Mouse (Mus musculus) embryonic facial prominence, embryonic 15.5 days (tissue): ENCODE measurements around the gene Gm5426. TPM values are rescaled to one million over a fixed set of nuclear protein-coding genes. Genes with fewer than 3 reads are reported as not detected.
A peak's percentile ranks its signal among the peaks of the same experiment; 100 is the strongest.

Source experiments
- ATAC-seq: fragments of 200-750 bp; cut with Nextera tagmentation; 2 replicates; pipeline ENCODE4 v1.8.0; 2017; ENCODE audit warnings: low read depth, moderate TSS enrichment; ENCODE audit not compliant: insufficient number of reproducible peaks, low FRiP score, low TSS enrichment
- H3K27ac ChIP-seq: fragments of 300-500 bp; sonication (generic); replicated peaks from 2 replicates; pipeline ENCODE4 v1.5.1; 2015; ENCODE audit warnings: mild to moderate bottlenecking, inconsistent platforms
- H3K27me3 ChIP-seq: fragments of 300-500 bp; sonication (generic); 2 replicates; pipeline ENCODE4 v1.6.1; 2015; ENCODE audit warnings: inconsistent platforms
- H3K36me3 ChIP-seq: fragments of 300-500 bp; sonication (generic); 2 replicates; pipeline ENCODE4 v1.6.1; 2015; ENCODE audit warnings: mild to moderate bottlenecking, inconsistent platforms
- H3K4me1 ChIP-seq: fragments of 300-500 bp; sonication (generic); 2 replicates; pipeline ENCODE4 v1.6.1; 2015; ENCODE audit warnings: inconsistent platforms
- H3K4me2 ChIP-seq: fragments of 300-500 bp; sonication (generic); replicated peaks from 2 replicates; pipeline ENCODE4 v1.6.1; 2015; ENCODE audit warnings: mild to moderate bottlenecking, inconsistent platforms
- H3K4me3 ChIP-seq: fragments of 300-500 bp; sonication (generic); replicated peaks from 2 replicates; pipeline ENCODE4 v1.5.1; 2015; ENCODE audit warnings: mild to moderate bottlenecking, inconsistent platforms
- H3K9ac ChIP-seq: fragments of 300-500 bp; sonication (generic); 2 replicates; pipeline ENCODE4 v1.6.1; 2015; ENCODE audit warnings: inconsistent platforms
- H3K9me3 ChIP-seq: fragments of 300-500 bp; sonication (generic); replicated peaks from 2 replicates; pipeline ENCODE4 v1.6.1; 2016; ENCODE audit warnings: inconsistent platforms
- WGBS: fragments of 180-500 bp; shearing (Covaris S2); methylation state at CpG from one replicate; pipeline ENCODE4 v1.1.7; 2015; 5-methylcytosine and 5-hydroxymethylcytosine counted together
- polyA plus RNA-seq: library from polyadenylated mRNA; unstranded; fragments of >200 nt; fragmentation: Nextera tagmentation; extraction: Ambion mirVana; gene quantifications from 2 replicates; pipeline ENCODE4 v1.2.1, GENCODE M21; 2015

Gene Gm5426
- polyA plus RNA-seq, 1 experiment from 2014 or later: not detected

GRCm38 (mm10) chr10:96115325-96115724 lies 21.1 kb upstream of the Gm5426 start:
- no peak for ATAC-seq
- H3K4me1 ChIP-seq: no peaks in the 10 kb centered on the region
- no peak overlapping the region for H3K27ac ChIP-seq
- WGBS: 72% methylated on average over 3 of the region's 3 CpGs
- no peaks in the 10 kb centered on the region for H3K36me3 ChIP-seq
- H3K4me2 ChIP-seq: no peak overlapping the region
- no peak overlapping the region for H3K9ac ChIP-seq
- no peaks in the 10 kb centered on the region for H3K9me3 ChIP-seq
- no peaks in the 10 kb centered on the region for H3K27me3 ChIP-seq
- H3K4me3 ChIP-seq: no peak overlapping the region

- no peak for ATAC-seq
- Histone ChIP-seq H3K4me1 (no peaks in the 10 kb centered on the region), H3K9me3 (no peaks in the 10 kb centered on the region), H3K9ac (no peak overlapping the region), H3K27me3 (no peaks in the 10 kb centered on the region), H3K27ac (no peak overlapping the region), H3K36me3 (no peaks in the 10 kb centered on the region), H3K4me3 (no peak overlapping the region), H3K4me2 (no peak overlapping the region)
- 78% methylated on average over 2 of the region's 2 CpGs for WGBS
These were observed 15.6 kb upstream of the Gm5426 start for GRCm38 (mm10) chr10:96120821-96121220.

GRCm38 (mm10) chr10:96121249-96122010 lies 15.0 kb upstream of the Gm5426 start:
- Histone ChIP-seq H3K4me2 (no peak overlapping the region), H3K9ac (no peak overlapping the region), H3K4me3 (no peak overlapping the region), H3K36me3 (no peaks in the 10 kb centered on the region), H3K27ac (no peak overlapping the region), H3K9me3 (no peaks in the 10 kb centered on the region), H3K4me1 (no peaks in the 10 kb centered on the region), H3K27me3 (no peaks in the 10 kb centered on the region)
- no peak for ATAC-seq
- 49% methylated on average over 4 of the region's 4 CpGs for WGBS

DNA sequence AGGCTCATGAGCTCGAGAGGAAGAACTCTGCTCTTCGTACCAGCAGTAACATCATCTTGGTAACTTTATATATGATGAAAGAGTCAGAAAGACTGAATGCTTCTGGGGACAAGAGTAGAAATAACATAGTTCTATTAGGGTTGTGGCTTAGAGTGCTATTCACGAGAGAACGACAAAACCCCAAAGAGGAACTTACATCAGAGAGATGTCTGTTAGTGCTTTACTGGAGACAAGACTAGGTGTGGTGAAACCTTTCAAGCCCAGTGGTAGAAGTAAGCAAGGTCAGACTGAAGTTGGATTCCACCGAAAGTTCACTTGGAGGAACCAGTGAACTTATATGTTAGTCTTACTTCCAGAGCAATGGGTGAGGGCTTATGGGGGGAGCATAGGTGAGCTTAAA lies 12.5 kb upstream of the Gm5426 start:
- Histone ChIP-seq H3K4me2 (no peak overlapping the region), H3K27me3 (no peaks in the 10 kb centered on the region), H3K36me3 (no peaks in the 10 kb centered on the region), H3K4me1 (no peaks in the 10 kb centered on the region), H3K9ac (no peak overlapping the region), H3K9me3 (no peaks in the 10 kb centered on the region), H3K27ac (no peak overlapping the region), H3K4me3 (no peak overlapping the region)
- no peak for ATAC-seq
- WGBS: 78% methylated on average over 5 of the region's 5 CpGs

DNA sequence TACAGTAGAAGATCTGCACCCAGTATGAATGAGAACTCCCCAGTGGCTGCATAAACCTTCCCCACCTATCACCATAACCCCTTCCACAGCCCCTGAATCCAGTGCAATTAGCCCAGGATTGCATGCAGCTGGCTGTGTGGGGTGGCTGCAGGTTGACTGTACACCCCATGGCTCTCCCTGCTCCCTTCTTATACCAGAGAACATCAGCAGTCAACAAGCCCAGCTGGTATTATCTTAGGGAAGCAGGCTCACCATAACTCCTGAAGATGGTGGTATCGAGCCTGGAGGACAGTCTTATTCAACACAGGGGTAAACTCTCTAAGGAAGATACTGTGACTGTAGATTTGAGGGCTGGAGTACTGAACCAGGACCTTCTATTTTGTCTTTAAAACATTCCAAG lies 12.1 kb upstream of the Gm5426 start:
- Histone ChIP-seq H3K9me3 (no peaks in the 10 kb centered on the region), H3K36me3 (no peaks in the 10 kb centered on the region), H3K4me1 (no peaks in the 10 kb centered on the region), H3K4me3 (no peak overlapping the region), H3K27me3 (no peaks in the 10 kb centered on the region), H3K27ac (no peak overlapping the region), H3K4me2 (no peak overlapping the region), H3K9ac (no peak overlapping the region)
- no peak for ATAC-seq
- 79% methylated on average over 1 of the region's 1 CpGs for WGBS

- Histone ChIP-seq H3K36me3 (no peaks in the 10 kb centered on the region), H3K27me3 (no peaks in the 10 kb centered on the region), H3K9ac (no peak overlapping the region), H3K9me3 (no peaks in the 10 kb centered on the region), H3K27ac (no peak overlapping the region), H3K4me1 (no peaks in the 10 kb centered on the region), H3K4me2 (no peak overlapping the region), H3K4me3 (no peak overlapping the region)
- 59% methylated on average over 9 of the region's 9 CpGs for WGBS
- no peak for ATAC-seq
These were observed 10.5 kb upstream of the Gm5426 start for GRCm38 (mm10) chr10:96125771-96126454.

DNA sequence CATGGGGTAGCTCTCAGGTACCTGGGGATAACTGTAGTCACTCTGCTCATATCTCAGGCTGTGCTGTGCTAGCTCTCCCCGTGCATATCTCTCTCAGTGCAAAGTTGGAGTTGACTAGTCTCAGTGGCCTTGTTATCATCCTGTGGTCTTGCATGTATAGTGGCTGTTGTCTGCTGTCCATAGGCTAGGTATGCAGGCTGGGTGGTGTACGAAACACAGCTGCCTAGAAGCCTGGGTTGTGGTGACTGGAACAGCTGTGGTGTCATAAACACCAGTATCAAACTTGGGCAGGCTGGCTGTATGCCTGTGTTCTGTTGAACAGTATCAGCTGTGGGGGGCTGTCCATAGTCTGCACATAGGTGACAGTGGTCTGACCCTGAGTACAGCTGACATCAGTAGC lies 7.2 kb upstream of the Gm5426 start:
- no peak for ATAC-seq
- Histone ChIP-seq H3K4me2 (no peak overlapping the region), H3K9me3 (no peaks in the 10 kb centered on the region), H3K27me3 (no peaks in the 10 kb centered on the region), H3K9ac (no peak overlapping the region), H3K4me3 (no peak overlapping the region), H3K27ac (no peak overlapping the region), H3K36me3 (no peaks in the 10 kb centered on the region), H3K4me1 (peaks cover 4% of the 10 kb centered on the region; the same call in 1 of the 2 replicates)
- WGBS: 85% methylated on average over 2 of the region's 2 CpGs

- peaks cover 4% of the 10 kb centered on the region; the same call in 1 of the 2 replicates for H3K4me1 ChIP-seq
- ATAC-seq: no peak
- no peaks in the 10 kb centered on the region for H3K27me3 ChIP-seq
- no peaks in the 10 kb centered on the region for H3K36me3 ChIP-seq
- H3K4me2 ChIP-seq: no peak overlapping the region
- H3K9me3 ChIP-seq: no peaks in the 10 kb centered on the region
- H3K4me3 ChIP-seq: no peak overlapping the region
- WGBS: 75% methylated on average over 3 of the region's 3 CpGs
- no peak overlapping the region for H3K27ac ChIP-seq
- H3K9ac ChIP-seq: no peak overlapping the region
These were observed 6.0 kb upstream of the Gm5426 start for GRCm38 (mm10) chr10:96130406-96130805.

GRCm38 (mm10) chr10:96131112-96131511 lies 5.3 kb upstream of the Gm5426 start:
- no peak overlapping the region for H3K9ac ChIP-seq
- H3K4me2 ChIP-seq: no peak overlapping the region
- no peaks in the 10 kb centered on the region for H3K9me3 ChIP-seq
- no peak for ATAC-seq
- 87% methylated on average over 6 of the region's 6 CpGs for WGBS
- H3K27ac ChIP-seq: no peak overlapping the region
- H3K4me3 ChIP-seq: no peak overlapping the region
- peaks cover 4% of the 10 kb centered on the region; the same call in 1 of the 2 replicates for H3K4me1 ChIP-seq
- H3K36me3 ChIP-seq: no peaks in the 10 kb centered on the region
- H3K27me3 ChIP-seq: no peaks in the 10 kb centered on the region

DNA sequence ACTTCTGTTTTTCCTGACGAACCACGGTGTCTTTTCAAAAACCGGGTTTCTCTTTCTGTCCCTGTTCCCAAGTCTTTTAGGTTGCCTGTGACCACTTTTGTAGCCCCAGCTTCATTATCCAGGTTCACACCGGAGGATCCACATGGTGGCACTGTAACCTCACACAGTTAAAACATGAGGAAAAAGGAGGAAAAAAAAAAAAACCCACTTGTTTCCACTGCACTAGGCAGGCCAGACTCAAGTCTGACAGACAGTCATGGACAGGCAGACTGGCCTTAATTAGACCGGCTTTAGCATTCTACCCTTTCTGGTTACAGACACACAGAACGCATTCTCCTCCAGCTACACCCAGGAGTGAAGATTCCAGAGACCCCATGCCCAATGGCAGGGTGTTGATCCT lies 4.2 kb upstream of the Gm5426 start:
- no peak overlapping the region for H3K4me3 ChIP-seq
- no peaks in the 10 kb centered on the region for H3K36me3 ChIP-seq
- peaks cover 4% of the 10 kb centered on the region; the same call in 1 of the 2 replicates for H3K4me1 ChIP-seq
- peak overlapping the region; percentile 34; the same call in 1 of the 2 replicates for H3K27ac ChIP-seq
- no peak overlapping the region for H3K9ac ChIP-seq
- no peaks in the 10 kb centered on the region for H3K9me3 ChIP-seq
- ATAC-seq: 0 out of 2 replicates have a peak, but pooled peaks have one; percentile 34
- WGBS: 14% methylated on average over 6 of the region's 6 CpGs
- H3K27me3 ChIP-seq: no peaks in the 10 kb centered on the region
- no peak overlapping the region for H3K4me2 ChIP-seq

DNA sequence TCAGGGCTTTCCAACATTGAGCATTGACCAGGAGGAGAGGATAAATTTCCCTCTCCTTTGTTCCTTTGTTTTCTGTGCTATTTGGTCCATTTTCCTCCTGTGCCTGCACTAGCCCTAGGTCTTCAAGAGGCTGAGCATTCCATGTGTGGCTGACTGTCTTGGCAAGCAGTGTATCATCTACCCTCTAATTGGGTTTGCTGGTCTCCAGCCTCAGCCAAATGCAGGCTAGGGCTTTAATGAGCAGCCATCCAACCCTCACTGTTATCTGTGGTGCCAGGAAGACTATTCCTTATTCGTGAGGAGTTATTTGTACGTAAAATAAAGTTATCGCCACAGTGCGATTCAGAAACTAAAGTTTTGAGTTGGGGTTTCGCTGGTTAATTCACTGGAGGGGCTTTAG lies 2.2 kb downstream of the Gm5426 start:
- H3K36me3 ChIP-seq: no peaks in the 10 kb centered on the region
- H3K4me1 ChIP-seq: peaks cover 6% of the 10 kb centered on the region; the same call in 1 of the 2 replicates
- H3K27ac ChIP-seq: no peak overlapping the region
- H3K4me2 ChIP-seq: no peak overlapping the region
- no peak overlapping the region for H3K9ac ChIP-seq
- ATAC-seq: peak; percentile 73; the same call in 1 of the 2 replicates
- H3K27me3 ChIP-seq: no peaks in the 10 kb centered on the region
- WGBS: 75% methylated on average over 5 of the region's 5 CpGs
- H3K4me3 ChIP-seq: no peak overlapping the region
- no peaks in the 10 kb centered on the region for H3K9me3 ChIP-seq
